Mouse (Mus musculus) T-helper 17 cell (primary cell): ENCODE data around the gene Six5.

Source experiments
- in situ Hi-C, 2 experiments: fragments of 300-600 bp; cut with MboI, MseI; formaldehyde crosslinking; loops; 1 replicate in 1 of 2; 2 replicates in 1 of 2; pipeline ENCODE4 v1.15.1; 2025; ENCODE audit warnings: high pct_unique_total_duplicates in 2 of 2

The Six5 gene

GRCm38 (mm10) chr7:19075723-19076585 is 18.4 kb upstream of the Six5 start, which contains the start of gene Dmwd:
TSS of gene Dmwd (plus strand) at chr7:19076227.
- in situ Hi-C loops: no loop called here

- in situ Hi-C loops: no loop called here
Measured at GRCm38 (mm10) chr7:19076586-19076991, 17.8 kb upstream of the Six5 start.

GRCm38 (mm10) chr7:19077761-19078160 is 16.6 kb upstream of the Six5 start:
- in situ Hi-C loops: no loop called here

GRCm38 (mm10) chr7:19078732-19079131 is 15.7 kb upstream of the Six5 start:
- in situ Hi-C loops: no loop called here

GRCm38 (mm10) chr7:19080451-19080950 is 13.9 kb upstream of the Six5 start:
- in situ Hi-C loops: no loop called here

- in situ Hi-C loops: no loop called here
Measured at GRCm38 (mm10) chr7:19082171-19082570, 12.2 kb upstream of the Six5 start.

GRCm38 (mm10) chr7:19083096-19083495 is 11.3 kb upstream of the Six5 start:
- in situ Hi-C loops: no loop called here

GRCm38 (mm10) chr7:19083701-19084100 is 10.7 kb upstream of the Six5 start, which contains the start of gene Dmpk:
TSS of gene Dmpk (plus strand) at chr7:19083849.
- in situ Hi-C loops: no loop called here

GRCm38 (mm10) chr7:19084277-19084771 is 10.1 kb upstream of the Six5 start:
- in situ Hi-C loops: no loop called here

GRCm38 (mm10) chr7:19084921-19085473 is 9.4 kb upstream of the Six5 start:
- in situ Hi-C loops: no loop called here

- in situ Hi-C loops: no loop called here
Measured at GRCm38 (mm10) chr7:19085495-19085894, 8.9 kb upstream of the Six5 start.

GRCm38 (mm10) chr7:19086042-19086441 is 8.4 kb upstream of the Six5 start:
- in situ Hi-C loops: no loop called here

GRCm38 (mm10) chr7:19086760-19087159 is 7.6 kb upstream of the Six5 start:
- in situ Hi-C loops: no loop called here

GRCm38 (mm10) chr7:19088813-19089212 is 5.6 kb upstream of the Six5 start:
- in situ Hi-C loops: no loop called here

- in situ Hi-C loops: no loop called here
Measured at GRCm38 (mm10) chr7:19091913-19092312, 2.5 kb upstream of the Six5 start.

- in situ Hi-C loops: no loop called here
Measured at GRCm38 (mm10) chr7:19092381-19093173, 1.8 kb upstream of the Six5 start.

GRCm38 (mm10) chr7:19093174-19093521 is 1.2 kb upstream of the Six5 start:
- in situ Hi-C loops: no loop called here

GRCm38 (mm10) chr7:19093537-19094385 is 633 bp upstream of the Six5 start:
- in situ Hi-C loops: no loop called here

- in situ Hi-C loops: no loop called here
Measured at GRCm38 (mm10) chr7:19094826-19095750, 694 bp downstream of the Six5 start.

- in situ Hi-C loops: no loop called here
Measured at GRCm38 (mm10) chr7:19095751-19096110, 1.3 kb downstream of the Six5 start.
